Mouse (Mus musculus) forebrain, embryonic 11.5 days (tissue): ENCODE measurements around the gene Mag. TPM values are rescaled to one million over a fixed set of nuclear protein-coding genes. Genes with fewer than 3 reads are reported as not detected.

Source experiments
- ATAC-seq: fragments of 200-750 bp; cut with Nextera tagmentation; replicated peaks from 2 replicates; pipeline ENCODE4 v1.8.0; 2017; ENCODE audit warnings: moderate TSS enrichment; ENCODE audit not compliant: low FRiP score
- DNase-seq: peaks from one replicate; pipeline ENCODE4 v3.0.0-alpha.2; 2017; ENCODE audit warnings: low spot score
- H3K27ac ChIP-seq: fragments of 300-500 bp; sonication (generic); 2 replicates; pipeline ENCODE4 v1.5.1; 2014; ENCODE audit warnings: low read depth, low read length
- H3K27me3 ChIP-seq: fragments of 300-500 bp; sonication (generic); 2 replicates; pipeline ENCODE4 v1.6.1; 2014; ENCODE audit warnings: mild to moderate bottlenecking, low read length, mixed read lengths; ENCODE audit not compliant: control insufficient read depth, insufficient read depth
- H3K36me3 ChIP-seq: fragments of 300-500 bp; sonication (generic); 2 replicates; pipeline ENCODE4 v1.6.1; 2014; ENCODE audit warnings: mild to moderate bottlenecking, low read length, moderate library complexity, mixed read lengths; ENCODE audit not compliant: control insufficient read depth, insufficient read depth
- H3K4me1 ChIP-seq: fragments of 300-500 bp; sonication (generic); replicated peaks from 2 replicates; pipeline ENCODE4 v1.6.1; 2014; ENCODE audit warnings: low read length, mixed read lengths; ENCODE audit not compliant: control insufficient read depth, insufficient read depth
- H3K4me2 ChIP-seq: fragments of 300-500 bp; sonication (generic); 2 replicates; pipeline ENCODE4 v1.6.1; 2014; ENCODE audit warnings: low read depth, mild to moderate bottlenecking, low read length, moderate library complexity, mixed read lengths; ENCODE audit not compliant: severe bottlenecking
- H3K4me3 ChIP-seq: fragments of 300-500 bp; sonication (generic); 2 replicates; pipeline ENCODE4 v1.5.1; 2014; ENCODE audit warnings: low read depth, low read length
- H3K9ac ChIP-seq: fragments of 300-500 bp; sonication (generic); 2 replicates; pipeline ENCODE4 v1.6.1; 2014; ENCODE audit warnings: low read length
- H3K9me3 ChIP-seq: fragments of 300-500 bp; sonication (generic); 2 replicates; pipeline ENCODE4 v1.6.1; 2016; ENCODE audit warnings: low read length, mixed read lengths; ENCODE audit not compliant: control insufficient read depth
- WGBS: fragments of 180-500 bp; shearing (Covaris S2); extraction: QIAGEN DNeasy Blood & Tissue Kit; methylation state at CpG from one replicate; pipeline ENCODE4 v1.1.7; 2014; 5-methylcytosine and 5-hydroxymethylcytosine counted together
- polyA plus RNA-seq: library from polyadenylated mRNA; unstranded; fragments of >200 nt; fragmentation: Nextera tagmentation; extraction: Ambion mirVana; gene quantifications from 2 replicates; pipeline ENCODE4 v1.2.1, GENCODE M21; 2014

The Mag gene
- polyA plus RNA-seq, 1 experiment from 2014 or later = 0.20 TPM

GRCm38 (mm10) chr7:30878950-30879349 lies 35.7 kb downstream of the Mag start:
- Histone ChIP-seq H3K27me3 (no peaks in the 10 kb centered on the region), H3K4me1 (no peaks in the 10 kb centered on the region), H3K4me2 (no peak overlapping the region), H3K9ac (no peak overlapping the region), H3K4me3 (no peak overlapping the region), H3K36me3 (no peaks in the 10 kb centered on the region), H3K9me3 (no peaks in the 10 kb centered on the region), H3K27ac (no peak overlapping the region)
- DNase-seq (no peak), ATAC-seq (no peak)
- 79% methylated on average over 6 of the region's 6 CpGs for WGBS

- 27% methylated on average over 15 of the region's 15 CpGs for WGBS
- peak; percentile 78 for DNase-seq
- no peaks in the 10 kb centered on the region for H3K4me1 ChIP-seq
- no peaks in the 10 kb centered on the region for H3K36me3 ChIP-seq
- no peak overlapping the region for H3K9ac ChIP-seq
- no peak for ATAC-seq
- H3K4me3 ChIP-seq = no peak overlapping the region
- H3K27ac ChIP-seq = no peak overlapping the region
- H3K4me2 ChIP-seq = 0 out of 2 replicates have a peak overlapping the region, but pooled peaks have one; percentile 18
- H3K27me3 ChIP-seq = no peaks in the 10 kb centered on the region
- no peaks in the 10 kb centered on the region for H3K9me3 ChIP-seq
Measured at GRCm38 (mm10) chr7:30873083-30873482, 41.6 kb downstream of the Mag start.

DNA sequence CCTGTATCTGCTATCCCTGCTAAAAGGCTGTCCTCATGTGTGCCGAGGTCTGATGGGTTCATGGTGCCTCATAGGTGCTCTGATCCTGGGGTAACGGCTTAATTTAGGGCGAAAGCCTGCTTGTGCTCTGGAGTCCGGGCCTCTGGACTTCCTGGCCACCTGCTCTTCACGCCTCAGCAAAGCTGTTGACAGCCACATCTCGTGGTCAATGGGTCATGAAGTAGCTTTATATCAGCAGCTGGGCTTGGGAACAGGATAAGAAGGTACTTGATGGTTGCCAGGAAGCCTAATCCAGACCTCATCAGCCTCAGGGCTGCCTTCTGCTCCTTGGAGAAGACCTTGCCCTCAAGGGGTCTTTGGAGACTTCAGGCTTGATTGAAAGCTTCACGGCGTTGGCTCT lies 51.3 kb downstream of the Mag start:
- H3K27me3 ChIP-seq = no peaks in the 10 kb centered on the region
- H3K4me1 ChIP-seq = no peaks in the 10 kb centered on the region
- no peak overlapping the region for H3K4me2 ChIP-seq
- DNase-seq = no peak
- H3K4me3 ChIP-seq = no peak overlapping the region
- H3K27ac ChIP-seq = no peak overlapping the region
- no peaks in the 10 kb centered on the region for H3K9me3 ChIP-seq
- no peaks in the 10 kb centered on the region for H3K36me3 ChIP-seq
- no peak overlapping the region for H3K9ac ChIP-seq
- no peak for ATAC-seq
- WGBS = 74% methylated on average over 8 of the region's 8 CpGs

- H3K9ac ChIP-seq = no peak within 1 kb of the TSS
Measured at GRCm38 (mm10) chr7:30861464-30861863, 53.2 kb downstream of the Mag start, which contains the start of gene Ffar1. Gene Ffar1 (minus strand): TSS chr7:30861564.

DNA sequence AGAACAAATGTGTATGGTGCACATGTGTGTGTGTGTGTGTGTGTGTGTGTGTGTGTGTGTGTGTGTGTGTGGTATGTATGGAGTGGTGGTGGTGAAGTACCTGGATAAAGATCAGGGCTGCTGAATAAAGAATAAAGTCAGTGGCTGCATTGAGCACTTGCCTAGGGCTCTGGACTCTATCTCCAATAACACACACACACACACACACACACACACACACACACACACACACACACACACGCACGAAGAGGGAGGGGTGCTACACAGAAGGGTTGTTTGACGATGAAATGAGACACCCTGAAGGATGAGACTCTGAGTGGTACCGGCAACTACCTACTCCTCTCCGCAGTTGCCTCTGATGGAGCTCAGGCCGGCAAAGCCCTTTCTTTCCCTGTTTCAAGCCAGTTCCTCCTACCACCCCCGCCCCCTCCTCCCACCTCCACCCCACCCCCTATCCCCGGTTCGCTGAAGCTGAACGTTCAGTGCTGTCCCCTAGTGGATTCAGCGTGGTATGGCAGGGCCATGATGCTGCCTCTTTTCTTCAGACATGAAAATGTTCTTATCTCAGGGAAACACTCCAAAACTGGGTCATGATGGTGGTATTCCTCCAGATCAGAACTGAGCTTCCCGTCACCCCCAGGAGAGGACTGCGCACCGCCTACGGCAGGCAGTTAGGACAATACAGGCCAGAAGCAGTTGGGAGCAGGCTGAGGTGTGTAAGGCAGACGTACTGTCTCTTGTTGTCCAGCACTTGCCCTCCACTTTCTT lies 54.9 kb downstream of the Mag start:
- peak overlapping the region; percentile 8 for H3K4me3 ChIP-seq
- DNase-seq (peak; percentile 85), ATAC-seq (peak; percentile 65)
- 9% methylated on average over 15 of the region's 16 CpGs for WGBS
- H3K4me2 ChIP-seq = 0 out of 2 replicates have a peak overlapping the region, but pooled peaks have one; percentile 22
- no peaks in the 10 kb centered on the region for H3K9me3 ChIP-seq
- H3K4me1 ChIP-seq = no peaks in the 10 kb centered on the region
- no peaks in the 10 kb centered on the region for H3K27me3 ChIP-seq
- H3K36me3 ChIP-seq = no peaks in the 10 kb centered on the region
- H3K9ac ChIP-seq = no peak overlapping the region
- H3K27ac ChIP-seq = no peak overlapping the region

More at GRCm38 (mm10) chr7:30861464-30861863, 53.2 kb downstream of the Mag start, which contains the start of gene Ffar1:
- DNase-seq (no peak), ATAC-seq (no peak)
- no peaks in the 10 kb centered on the region for H3K36me3 ChIP-seq
- no peak within 1 kb of the TSS for H3K4me3 ChIP-seq
- H3K9me3 ChIP-seq = no peaks in the 10 kb centered on the region
- H3K27ac ChIP-seq = no peak within 1 kb of the TSS
- 90% methylated on average over 12 of the region's 12 CpGs for WGBS
- no peaks in the 10 kb centered on the region for H3K27me3 ChIP-seq
- H3K4me1 ChIP-seq = no peaks in the 10 kb centered on the region
- no peak within 1 kb of the TSS for H3K4me2 ChIP-seq

DNA sequence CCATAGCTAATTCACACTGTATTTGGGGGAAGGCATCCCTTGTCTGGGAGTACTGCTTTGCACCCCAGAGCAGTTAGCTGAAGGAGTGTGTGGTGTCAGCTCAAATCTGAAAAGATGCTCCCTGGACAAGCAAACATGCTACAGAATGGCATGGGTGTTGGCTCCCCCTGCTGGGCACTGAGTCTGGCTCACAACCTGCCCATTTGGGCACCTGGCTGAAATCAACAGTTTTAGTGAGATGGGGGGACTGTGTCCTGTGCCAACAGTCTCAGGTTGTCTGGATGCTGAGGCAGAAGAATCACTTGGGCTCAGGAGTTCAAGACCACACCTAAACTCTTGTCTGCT lies 55.4 kb downstream of the Mag start:
- H3K36me3 ChIP-seq = no peaks in the 10 kb centered on the region

GRCm38 (mm10) chr7:30857746-30858145 lies 56.9 kb downstream of the Mag start:
- 82% methylated on average over 1 of the region's 1 CpGs for WGBS
- ATAC-seq = no peak

More for the DNA sequence above, 55.4 kb downstream of the Mag start:
- ATAC-seq (peak; percentile 49), DNase-seq (peak; percentile 84)
- Histone ChIP-seq H3K27ac (no peak overlapping the region), H3K9ac (no peak overlapping the region), H3K4me2 (no peak overlapping the region), H3K4me3 (no peak overlapping the region), H3K9me3 (no peaks in the 10 kb centered on the region), H3K4me1 (no peaks in the 10 kb centered on the region), H3K27me3 (no peaks in the 10 kb centered on the region)

GRCm38 (mm10) chr7:30856078-30856477 lies 58.6 kb downstream of the Mag start, which contains the start of gene Ffar3:
Gene Ffar3 (minus strand): TSS chr7:30856178.
- Histone ChIP-seq H3K27ac (no peak within 1 kb of the TSS), H3K4me3 (no peak within 1 kb of the TSS), H3K4me1 (no peaks in the 10 kb centered on the region), H3K9me3 (no peaks in the 10 kb centered on the region), H3K4me2 (no peak within 1 kb of the TSS), H3K9ac (no peak within 1 kb of the TSS), H3K36me3 (no peaks in the 10 kb centered on the region), H3K27me3 (no peaks in the 10 kb centered on the region)
- DNase-seq = no peak
- ATAC-seq = no peak
- 84% methylated on average over 6 of the region's 6 CpGs for WGBS

More at GRCm38 (mm10) chr7:30857746-30858145, 56.9 kb downstream of the Mag start:
- no peaks in the 10 kb centered on the region for H3K9me3 ChIP-seq
- no peak for DNase-seq
- no peak overlapping the region for H3K4me3 ChIP-seq
- H3K9ac ChIP-seq = no peak overlapping the region
- no peaks in the 10 kb centered on the region for H3K27me3 ChIP-seq
- H3K4me2 ChIP-seq = no peak overlapping the region
- H3K36me3 ChIP-seq = no peaks in the 10 kb centered on the region
- H3K4me1 ChIP-seq = no peaks in the 10 kb centered on the region
- H3K27ac ChIP-seq = no peak overlapping the region

DNA sequence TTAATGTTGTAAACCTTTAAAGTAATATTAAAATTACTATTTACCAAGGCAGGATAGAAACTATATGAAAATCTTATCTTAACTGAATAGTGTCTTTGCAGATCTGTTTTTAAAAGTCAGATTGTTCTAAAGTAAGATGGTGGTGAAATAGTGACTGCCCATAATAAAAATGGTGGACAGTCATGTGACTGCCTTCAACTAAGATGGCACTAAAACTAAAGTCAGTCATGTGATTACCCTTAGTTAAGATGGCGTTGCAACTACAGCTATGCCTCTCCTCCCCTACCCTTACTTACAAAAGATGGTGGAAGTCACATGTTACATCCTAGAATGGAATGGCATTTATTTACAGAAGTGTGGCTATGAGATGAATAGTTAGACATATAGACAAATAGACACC lies 63.3 kb downstream of the Mag start:
- no peaks in the 10 kb centered on the region for H3K9me3 ChIP-seq
- H3K9ac ChIP-seq = no peak overlapping the region
- 80% methylated on average over 1 of the region's 1 CpGs for WGBS
- no peak overlapping the region for H3K27ac ChIP-seq
- H3K27me3 ChIP-seq = no peaks in the 10 kb centered on the region
- H3K4me2 ChIP-seq = no peak overlapping the region
- ATAC-seq (no peak), DNase-seq (no peak)
- H3K36me3 ChIP-seq = no peaks in the 10 kb centered on the region
- no peak overlapping the region for H3K4me3 ChIP-seq
- no peaks in the 10 kb centered on the region for H3K4me1 ChIP-seq
